Mouse (Mus musculus) naive thymus-derived CD4-positive, alpha-beta T cell, adult 5 months (primary cell): ENCODE measurements around the gene Taar8c. TPM values are rescaled to one million over a fixed set of nuclear protein-coding genes. Genes with fewer than 3 reads are reported as not detected.

Experiments used
- polyA plus RNA-seq: library from polyadenylated mRNA; unstranded; fragments of 100-300 nt; shearing (Covaris generic); gene quantifications from one replicate; pipeline ENCODE4 v1.2.1, GENCODE M21; 2017

Gene Taar8c
- polyA plus RNA-seq, result not detected

GRCm38 (mm10) chr10:24101812-24102211 is at the start of gene Taar8c:
Gene Taar8c (minus strand): TSS chr10:24101912.

GRCm38 (mm10) chr10:24149135-24149781 is 47.5 kb upstream of the Taar8c start, which contains the start of gene Stx7:
Gene Stx7 (plus strand): TSS chr10:24149302.

GRCm38 (mm10) chr10:24109434-24109833 is 7.7 kb upstream of the Taar8c start, which contains the start of gene Taar9:
Gene Taar9 (minus strand): TSS chr10:24109534.

GRCm38 (mm10) chr10:24092194-24092593 is 9.5 kb downstream of the Taar8c start, which contains the start of gene Taar8b:
Gene Taar8b (minus strand): TSS chr10:24092294.

GRCm38 (mm10) chr10:24076200-24076599 is 25.5 kb downstream of the Taar8c start, which contains the start of gene Taar8a:
Gene Taar8a (plus strand): TSS chr10:24076500.

Other genes with a start within 250 kb of the Taar8c start
- not detected for gene Vnn1, start 207.2 kb downstream of the Taar8c start, polyA plus RNA-seq
- gene Taar1, start 181.6 kb downstream of the Taar8c start, polyA plus RNA-seq, result not detected
- not detected for gene Taar2, start 163.3 kb downstream of the Taar8c start, polyA plus RNA-seq
- gene Taar3, start 152.4 kb downstream of the Taar8c start, polyA plus RNA-seq, result not detected
- gene Taar4, start 141.4 kb downstream of the Taar8c start, polyA plus RNA-seq, result not detected
- gene Taar5, start 131.2 kb downstream of the Taar8c start, polyA plus RNA-seq, result not detected
- gene Taar6, start 116.3 kb downstream of the Taar8c start, polyA plus RNA-seq, result not detected
- gene Taar7a, start 108.4 kb downstream of the Taar8c start, polyA plus RNA-seq, result not detected
- not detected for gene Taar7b, start 102.0 kb downstream of the Taar8c start, polyA plus RNA-seq
- 0.44 TPM for gene Taar7d, start 74.7 kb downstream of the Taar8c start, polyA plus RNA-seq
- not detected for gene Taar7e, start 64.3 kb downstream of the Taar8c start, polyA plus RNA-seq
- gene Taar7f, start 52.4 kb downstream of the Taar8c start, polyA plus RNA-seq, result not detected
- not detected for gene Taar8a, start 25.4 kb downstream of the Taar8c start, polyA plus RNA-seq
- gene Taar8b, start 9.6 kb downstream of the Taar8c start, polyA plus RNA-seq, result not detected
- not detected for gene Taar9, start 7.6 kb upstream of the Taar8c start, polyA plus RNA-seq
- gene Stx7, start 47.4 kb upstream of the Taar8c start, polyA plus RNA-seq, result 20.8 TPM
- not detected for gene Moxd1, start 121.6 kb upstream of the Taar8c start, polyA plus RNA-seq